Mouse (Mus musculus) layer of hippocampus, postnatal 14 days (tissue): ENCODE measurements at regions not wholly inside any gene's neighbourhood (a gene's known extent, or its start where the extent isn't known, plus 50 kb on each side); places are given as distances from the start of the nearest gene placed in this dataset.
A peak's percentile ranks its signal among the peaks of the same experiment; 100 is the strongest.

ENCODE experiments used
- DNase-seq, 2 experiments: peaks; one replicate each; pipeline ENCODE4 v3.0.0; 2021 to 2022; ENCODE audit warnings: low spot score in 2 of 2, mixed read lengths in 1 of 2
- microRNA-seq, 2 experiments: library from miRNA; unstranded; fragments of <30 nt; microRNA quantifications; one replicate each; pipeline ENCODE4 v1.2.0; 2021

- DNase-seq: no peak
Observed at GRCm38 (mm10) chr1:83535461-83535860, 127.5 kb upstream of the Sphkap start.

GRCm38 (mm10) chr1:83527803-83528202 is 119.8 kb upstream of the Sphkap start:
- no peak for DNase-seq

- DNase-seq: no peak
Observed at GRCm38 (mm10) chr1:83509356-83509755, 101.4 kb upstream of the Sphkap start.

- DNase-seq: peak in 1 of 2 experiments; percentile 45
Observed at GRCm38 (mm10) chr1:83505386-83505785, 97.4 kb upstream of the Sphkap start.

GRCm38 (mm10) chr1:83496888-83497287 is 88.9 kb upstream of the Sphkap start:
- DNase-seq: no peak

GRCm38 (mm10) chr1:83496380-83496779 is 88.4 kb upstream of the Sphkap start:
- no peak for DNase-seq

- no peak for DNase-seq
Observed at GRCm38 (mm10) chr1:83495022-83495421, 87.0 kb upstream of the Sphkap start.

- peak in 1 of 2 experiments; percentile 33 for DNase-seq
Observed at GRCm38 (mm10) chr1:83479111-83479510, 71.1 kb upstream of the Sphkap start.

Small RNA genes in the stretch of these regions (microRNA-seq; reads per million reads assigned to microRNA genes)
- 0 reads per million in 2 experiments for gene Gm25754
